Mouse (Mus musculus): Measurements from ENCODE around the gene Lmod3. TPM values are rescaled to one million over a fixed set of nuclear protein-coding genes. Genes with fewer than 3 reads are reported as not detected.
A peak's percentile ranks its signal among the peaks of the same experiment; 100 is the strongest.

The Lmod3 gene
- polyA plus RNA-seq, 1 experiment from 2014 or later, result 0.69 TPM

DNA sequence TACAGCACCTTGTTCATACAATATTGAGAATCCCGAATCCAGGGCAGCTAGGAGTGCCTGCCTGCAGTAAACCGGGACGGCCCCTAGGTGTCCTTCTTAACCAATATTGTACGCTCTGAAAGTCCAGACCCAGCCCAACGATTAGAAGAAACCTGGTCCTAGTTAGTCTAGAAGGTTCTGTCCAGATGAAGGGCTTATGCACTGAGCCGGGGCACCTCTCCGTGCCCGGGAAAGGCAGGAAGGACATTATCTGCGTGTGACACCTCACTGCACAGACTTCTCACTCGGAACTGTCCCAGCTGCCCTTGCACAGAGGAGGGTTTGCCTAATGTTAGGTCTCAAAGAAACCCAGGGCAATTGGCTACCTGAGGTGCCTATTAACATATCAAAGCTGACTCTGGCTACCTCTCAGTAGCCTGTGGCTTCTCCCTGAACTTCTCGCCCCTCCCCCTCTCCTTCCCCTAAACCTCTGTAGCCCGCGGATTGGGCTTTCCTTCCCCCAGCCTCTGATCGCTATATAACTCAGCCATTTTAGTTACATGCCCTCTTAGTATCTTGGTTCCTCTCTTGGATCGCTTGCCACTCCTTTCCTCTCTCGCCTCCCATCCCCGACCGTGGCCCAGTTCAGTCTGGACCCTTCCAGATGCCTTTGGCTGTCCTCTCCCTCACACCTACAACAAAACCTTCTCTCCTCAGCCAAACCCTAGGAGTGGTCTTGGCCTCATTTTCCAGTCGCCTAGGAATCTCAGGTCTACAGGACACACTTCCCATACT is 25.6 kb upstream of the Lmod3 start:
- peak overlapping the region; percentile 43 for H3K27ac ChIP-seq (ENCODE audit: low read length)
- peak overlapping the region; percentile 52 for H3K9ac ChIP-seq (ENCODE audit: low read length)
- peak; percentile 74 for ATAC-seq (ENCODE audit: low read depth)
- peak overlapping the region; percentile 58 for H3K4me2 ChIP-seq (ENCODE audit: low read depth, low read length)
- H3K27me3 ChIP-seq (ENCODE audit: control insufficient read depth, insufficient read depth, low read depth, low read length), result no peaks in the 10 kb centered on the region
- no peaks in the 10 kb centered on the region for H3K36me3 ChIP-seq (ENCODE audit: control insufficient read depth, insufficient read depth, low read length)
- 4% methylated on average over 19 of the region's 19 CpGs for WGBS
- H3K4me3 ChIP-seq (ENCODE audit: low read length), result peak overlapping the region; percentile 33
- no peaks in the 10 kb centered on the region for H3K9me3 ChIP-seq (ENCODE audit: control insufficient read depth, low read length)
- peaks cover 12% of the 10 kb centered on the region for H3K4me1 ChIP-seq (replicated peaks; ENCODE audit: control insufficient read depth, insufficient read depth, low read length)

DNA sequence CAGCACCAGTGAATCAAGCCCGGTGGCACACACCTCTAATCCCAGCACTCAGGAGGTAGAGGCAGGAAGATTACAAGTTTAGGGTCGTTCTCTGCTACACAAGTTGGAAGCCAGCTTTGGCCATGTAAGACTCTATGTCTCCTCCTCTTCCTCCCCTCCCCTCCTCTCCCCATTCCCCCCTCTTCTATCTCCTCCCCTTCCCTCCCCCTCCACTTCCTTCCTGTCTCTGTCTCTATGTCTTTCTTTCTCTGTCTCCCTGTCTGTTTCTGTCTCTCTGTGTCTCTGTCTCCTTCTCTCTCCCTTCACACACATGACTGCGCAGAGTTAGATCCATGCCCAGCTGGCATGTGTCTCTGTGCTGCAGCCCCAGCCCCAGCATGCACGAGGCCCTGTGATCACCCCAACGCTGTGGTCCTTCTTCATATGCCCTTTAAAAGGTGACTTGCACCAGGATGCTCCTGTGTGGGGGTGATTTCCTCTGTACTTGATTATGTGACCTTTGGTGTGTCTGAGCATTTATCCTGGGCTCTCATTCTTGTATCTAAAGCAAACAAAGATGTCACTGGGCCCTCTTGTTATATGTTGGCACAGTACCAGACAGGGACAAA is 24.4 kb upstream of the Lmod3 start:
- Histone ChIP-seq H3K27me3 (ENCODE audit: control insufficient read depth, insufficient read depth, low read depth, low read length) (no peaks in the 10 kb centered on the region), H3K9ac (ENCODE audit: low read length) (no peak overlapping the region), H3K4me1 (replicated peaks; ENCODE audit: control insufficient read depth, insufficient read depth, low read length) (peaks cover 12% of the 10 kb centered on the region), H3K9me3 (ENCODE audit: control insufficient read depth, low read length) (no peaks in the 10 kb centered on the region), H3K36me3 (ENCODE audit: control insufficient read depth, insufficient read depth, low read length) (no peaks in the 10 kb centered on the region), H3K4me3 (ENCODE audit: low read length) (no peak overlapping the region), H3K27ac (ENCODE audit: low read length) (no peak overlapping the region), H3K4me2 (ENCODE audit: low read depth, low read length) (no peak overlapping the region)
- WGBS, result 54% methylated on average over 5 of the region's 5 CpGs
- ATAC-seq (ENCODE audit: low read depth), result no peak

GRCm38 (mm10) chr6:97276366-97276765 is 23.8 kb upstream of the Lmod3 start:
- no peak overlapping the region for H3K4me3 ChIP-seq (ENCODE audit: low read length)
- no peak overlapping the region for H3K9ac ChIP-seq (ENCODE audit: low read length)
- no peak for ATAC-seq (ENCODE audit: low read depth)
- H3K4me2 ChIP-seq (ENCODE audit: low read depth, low read length), result no peak overlapping the region
- H3K9me3 ChIP-seq (ENCODE audit: control insufficient read depth, low read length), result no peaks in the 10 kb centered on the region
- H3K27me3 ChIP-seq (ENCODE audit: control insufficient read depth, insufficient read depth, low read depth, low read length), result no peaks in the 10 kb centered on the region
- 40% methylated on average over 4 of the region's 4 CpGs for WGBS
- H3K27ac ChIP-seq (ENCODE audit: low read length), result no peak overlapping the region
- no peaks in the 10 kb centered on the region for H3K36me3 ChIP-seq (ENCODE audit: control insufficient read depth, insufficient read depth, low read length)
- peaks cover 12% of the 10 kb centered on the region for H3K4me1 ChIP-seq (replicated peaks; ENCODE audit: control insufficient read depth, insufficient read depth, low read length)

- peaks cover 12% of the 10 kb centered on the region for H3K4me1 ChIP-seq (replicated peaks; ENCODE audit: control insufficient read depth, insufficient read depth, low read length)
- H3K27ac ChIP-seq (ENCODE audit: low read length), result no peak overlapping the region
- ATAC-seq (ENCODE audit: low read depth), result no peak
- 51% methylated on average over 4 of the region's 4 CpGs for WGBS
- H3K27me3 ChIP-seq (ENCODE audit: control insufficient read depth, insufficient read depth, low read depth, low read length), result no peaks in the 10 kb centered on the region
- no peaks in the 10 kb centered on the region for H3K36me3 ChIP-seq (ENCODE audit: control insufficient read depth, insufficient read depth, low read length)
- H3K4me2 ChIP-seq (ENCODE audit: low read depth, low read length), result no peak overlapping the region
- H3K9me3 ChIP-seq (ENCODE audit: control insufficient read depth, low read length), result no peaks in the 10 kb centered on the region
- H3K4me3 ChIP-seq (ENCODE audit: low read length), result no peak overlapping the region
- no peak overlapping the region for H3K9ac ChIP-seq (ENCODE audit: low read length)
These were observed 23.2 kb upstream of the Lmod3 start for GRCm38 (mm10) chr6:97275760-97276159.

DNA sequence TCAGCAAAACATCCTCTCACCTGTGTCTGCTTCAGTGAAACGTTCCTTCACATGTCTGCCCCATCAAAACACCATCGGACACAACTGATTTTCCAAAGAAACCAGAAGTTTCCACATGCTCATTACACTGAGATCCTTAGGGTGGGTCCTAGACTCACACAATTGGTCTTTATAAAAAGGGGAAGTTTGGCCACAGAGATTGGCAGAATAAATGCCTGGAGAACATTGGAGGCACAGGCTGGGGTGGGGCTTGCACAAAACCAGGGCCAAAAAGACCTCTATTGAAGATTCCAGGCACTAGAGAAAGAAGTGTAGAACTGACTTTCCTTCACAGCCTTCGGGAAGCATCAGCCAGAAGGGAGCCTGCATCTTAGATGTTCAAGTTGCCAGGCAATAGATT is 21.2 kb upstream of the Lmod3 start:
- H3K36me3 ChIP-seq (ENCODE audit: control insufficient read depth, insufficient read depth, low read length), result no peaks in the 10 kb centered on the region
- no peak overlapping the region for H3K9ac ChIP-seq (ENCODE audit: low read length)
- no peaks in the 10 kb centered on the region for H3K27me3 ChIP-seq (ENCODE audit: control insufficient read depth, insufficient read depth, low read depth, low read length)
- H3K9me3 ChIP-seq (ENCODE audit: control insufficient read depth, low read length), result no peaks in the 10 kb centered on the region
- H3K27ac ChIP-seq (ENCODE audit: low read length), result no peak overlapping the region
- no peak overlapping the region for H3K4me3 ChIP-seq (ENCODE audit: low read length)
- H3K4me1 ChIP-seq (replicated peaks; ENCODE audit: control insufficient read depth, insufficient read depth, low read length), result peaks cover 5% of the 10 kb centered on the region
- no peak for ATAC-seq (ENCODE audit: low read depth)
- H3K4me2 ChIP-seq (ENCODE audit: low read depth, low read length), result no peak overlapping the region
- WGBS, result 61% methylated on average over 3 of the region's 3 CpGs

DNA sequence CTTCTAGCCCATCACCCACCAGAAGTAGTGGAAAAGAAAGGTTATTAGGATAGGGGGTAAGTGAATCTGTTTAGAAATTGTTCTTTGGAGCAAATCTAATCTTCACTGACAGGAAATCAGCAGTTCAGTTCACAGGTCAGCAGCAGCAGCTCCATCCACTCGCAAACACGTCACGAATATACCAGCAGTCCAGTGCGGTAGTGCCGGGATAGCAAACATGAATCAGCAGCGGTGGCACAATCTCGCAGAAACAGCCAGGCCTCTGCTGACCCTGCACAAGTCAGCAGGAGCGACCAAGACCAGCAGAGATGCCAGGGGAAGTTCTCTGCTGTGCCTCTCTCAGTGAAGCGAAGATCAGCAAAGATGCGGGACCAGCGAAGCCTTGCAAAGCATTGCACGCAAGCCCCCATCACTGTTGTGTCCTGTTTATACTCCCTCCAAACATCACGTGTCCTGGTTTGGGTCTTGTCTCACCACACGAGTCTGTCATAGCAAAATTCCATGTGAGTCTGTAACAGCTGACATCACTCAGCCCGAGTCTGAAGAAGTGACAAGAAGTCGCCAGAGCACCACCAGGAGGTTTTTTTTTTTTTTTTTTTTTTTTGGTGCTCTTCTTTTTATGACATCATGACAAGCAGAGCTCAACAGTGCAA is 20.6 kb upstream of the Lmod3 start:
- peak; percentile 80 for ATAC-seq (ENCODE audit: low read depth)
- 47% methylated on average over 16 of the region's 16 CpGs for WGBS
- no peak overlapping the region for H3K9ac ChIP-seq (ENCODE audit: low read length)
- peak overlapping the region; percentile 67; the same call in 1 of the 2 replicates for H3K27ac ChIP-seq (ENCODE audit: low read length)
- no peaks in the 10 kb centered on the region for H3K27me3 ChIP-seq (ENCODE audit: control insufficient read depth, insufficient read depth, low read depth, low read length)
- H3K4me3 ChIP-seq (ENCODE audit: low read length), result no peak overlapping the region
- H3K36me3 ChIP-seq (ENCODE audit: control insufficient read depth, insufficient read depth, low read length), result no peaks in the 10 kb centered on the region
- H3K4me2 ChIP-seq (ENCODE audit: low read depth, low read length), result peak overlapping the region; percentile 22; the same call in 1 of the 2 replicates
- no peaks in the 10 kb centered on the region for H3K9me3 ChIP-seq (ENCODE audit: control insufficient read depth, low read length)
- H3K4me1 ChIP-seq (replicated peaks; ENCODE audit: control insufficient read depth, insufficient read depth, low read length), result peaks cover 2% of the 10 kb centered on the region; the same call in 1 of the 2 replicates

DNA sequence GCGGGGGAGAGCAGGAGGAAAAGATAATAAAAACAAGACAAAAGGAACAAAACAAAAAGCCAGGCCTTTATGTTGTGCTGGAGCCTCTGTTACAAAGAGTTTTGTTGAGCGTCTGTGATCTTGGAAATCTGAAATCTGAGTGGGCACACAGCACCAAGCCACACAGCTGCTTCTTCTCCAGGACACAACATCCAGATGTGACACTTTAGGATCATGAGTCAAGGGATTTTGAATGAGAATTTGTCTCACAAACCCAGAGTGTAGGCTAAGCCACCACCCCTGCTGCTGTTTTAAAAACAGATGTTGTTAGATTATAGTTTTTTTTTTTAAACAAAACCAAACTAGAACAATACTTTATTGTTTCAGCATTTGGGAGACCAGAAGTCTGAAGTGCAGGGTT is 19.8 kb upstream of the Lmod3 start:
- Histone ChIP-seq H3K9ac (ENCODE audit: low read length) (no peak overlapping the region), H3K9me3 (ENCODE audit: control insufficient read depth, low read length) (no peaks in the 10 kb centered on the region), H3K4me3 (ENCODE audit: low read length) (no peak overlapping the region), H3K27me3 (ENCODE audit: control insufficient read depth, insufficient read depth, low read depth, low read length) (no peaks in the 10 kb centered on the region), H3K36me3 (ENCODE audit: control insufficient read depth, insufficient read depth, low read length) (no peaks in the 10 kb centered on the region), H3K4me1 (replicated peaks; ENCODE audit: control insufficient read depth, insufficient read depth, low read length) (peaks cover 2% of the 10 kb centered on the region; the same call in 1 of the 2 replicates), H3K27ac (ENCODE audit: low read length) (peak overlapping the region; percentile 59), H3K4me2 (ENCODE audit: low read depth, low read length) (no peak overlapping the region)
- ATAC-seq (ENCODE audit: low read depth), result peak; percentile 86
- 44% methylated on average over 2 of the region's 2 CpGs for WGBS

DNA sequence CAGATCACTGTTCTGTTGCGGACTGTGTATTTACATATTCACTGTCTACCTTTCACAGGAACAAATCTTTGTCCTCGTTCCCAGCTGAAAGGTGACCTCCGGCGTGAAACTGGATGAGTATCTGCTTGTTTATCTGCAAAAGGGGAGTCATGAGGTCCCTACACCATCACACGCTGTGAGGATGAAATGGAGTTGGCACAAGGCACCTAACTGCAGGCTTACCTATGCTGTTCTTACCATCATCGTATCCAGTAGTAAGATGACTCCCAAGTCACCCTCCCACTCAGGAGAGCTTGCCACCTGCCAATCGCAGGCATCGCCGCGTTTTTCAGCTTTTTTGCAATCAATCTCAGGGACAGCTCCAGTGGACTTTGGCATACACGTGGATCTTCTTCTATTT is 17.0 kb upstream of the Lmod3 start:
- Histone ChIP-seq H3K9me3 (ENCODE audit: control insufficient read depth, low read length) (no peaks in the 10 kb centered on the region), H3K9ac (ENCODE audit: low read length) (no peak overlapping the region), H3K4me2 (ENCODE audit: low read depth, low read length) (no peak overlapping the region), H3K36me3 (ENCODE audit: control insufficient read depth, insufficient read depth, low read length) (no peaks in the 10 kb centered on the region), H3K27me3 (ENCODE audit: control insufficient read depth, insufficient read depth, low read depth, low read length) (no peaks in the 10 kb centered on the region), H3K27ac (ENCODE audit: low read length) (no peak overlapping the region), H3K4me1 (replicated peaks; ENCODE audit: control insufficient read depth, insufficient read depth, low read length) (no peaks in the 10 kb centered on the region; the same call in 1 of the 2 replicates), H3K4me3 (ENCODE audit: low read length) (no peak overlapping the region)
- WGBS, result 70% methylated on average over 11 of the region's 11 CpGs
- ATAC-seq (ENCODE audit: low read depth), result no peak

DNA sequence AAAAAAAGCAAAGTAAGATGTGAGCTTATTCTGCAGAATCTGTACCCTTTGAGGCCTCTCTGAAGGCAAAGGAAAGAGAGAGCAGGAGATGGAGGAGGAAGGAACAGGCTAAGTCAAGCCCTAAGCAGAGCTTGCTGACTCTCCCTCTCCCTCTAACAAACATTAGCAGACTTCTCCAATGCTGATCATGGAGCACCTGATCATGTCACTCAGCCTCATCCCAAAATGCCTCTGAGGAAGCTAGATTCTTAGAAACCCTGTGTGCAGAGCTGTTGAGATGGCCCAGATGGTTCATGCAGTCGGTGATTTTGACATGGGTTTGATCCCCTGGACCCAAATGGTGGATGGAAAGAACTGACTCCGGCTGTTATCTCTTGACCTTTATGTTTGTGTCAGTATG is 14.6 kb upstream of the Lmod3 start:
- Histone ChIP-seq H3K9me3 (ENCODE audit: control insufficient read depth, low read length) (no peaks in the 10 kb centered on the region), H3K27me3 (ENCODE audit: control insufficient read depth, insufficient read depth, low read depth, low read length) (no peaks in the 10 kb centered on the region), H3K9ac (ENCODE audit: low read length) (no peak overlapping the region), H3K4me1 (replicated peaks; ENCODE audit: control insufficient read depth, insufficient read depth, low read length) (no peaks in the 10 kb centered on the region), H3K4me3 (ENCODE audit: low read length) (no peak overlapping the region), H3K27ac (ENCODE audit: low read length) (no peak overlapping the region), H3K36me3 (ENCODE audit: control insufficient read depth, insufficient read depth, low read length) (no peaks in the 10 kb centered on the region), H3K4me2 (ENCODE audit: low read depth, low read length) (no peak overlapping the region)
- no peak for ATAC-seq (ENCODE audit: low read depth)
- WGBS, result 78% methylated on average over 2 of the region's 2 CpGs

Measured in lung, embryonic 16.5 days (tissue).